Comparison of ENCODE assay signal across 8 mouse cellular contexts in the genomic region with DNA sequence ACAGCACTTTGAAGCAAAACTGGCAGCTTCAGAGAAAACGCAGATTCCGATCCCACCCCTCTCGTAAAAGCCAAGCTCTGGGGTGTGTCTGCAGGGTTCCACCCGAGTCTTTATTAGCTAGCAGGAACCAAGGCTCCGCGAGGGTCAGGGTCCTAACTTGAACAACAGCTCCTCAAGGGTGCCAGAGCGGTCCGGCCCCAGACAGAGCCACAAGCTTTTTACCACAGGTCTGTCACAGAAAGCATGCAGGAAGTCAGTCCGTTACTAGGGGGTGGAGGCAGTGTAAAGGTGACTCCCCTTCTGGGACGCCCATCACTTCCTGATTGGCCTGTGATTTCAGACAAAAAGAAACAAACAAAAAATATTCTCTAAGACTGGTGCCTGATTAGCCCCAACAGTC. TPM values are rescaled to one million over a fixed set of nuclear protein-coding genes. Genes with fewer than 3 reads are reported as not detected.
DNase-seq lines count a peak whose midpoint lies in the region; ATAC-seq and TF ChIP-seq lines count a peak whose summit lies in the region.

No protein-coding gene starts in this region.

- H3K36me3 ChIP-seq in G1E (replicated peaks), result peaks cover 53% of the 10 kb centered on the region
- H3K36me3 ChIP-seq in forebrain, postnatal 0 days (ENCODE audit: insufficient read depth), result no peaks in the 10 kb centered on the region
- no peaks in the 10 kb centered on the region for H3K36me3 ChIP-seq in midbrain, embryonic 11.5 days (ENCODE audit: control insufficient read depth, insufficient read depth, low read length)

- H3K4me1 ChIP-seq in G1E (ENCODE audit: insufficient read depth, low read depth, low read length), result peaks cover 76% of the 10 kb centered on the region
- peaks cover 4% of the 10 kb centered on the region; the same call in 1 of the 2 replicates for H3K4me1 ChIP-seq in forebrain, postnatal 0 days (ENCODE audit: insufficient read depth)
- peaks cover 17% of the 10 kb centered on the region for H3K4me1 ChIP-seq in midbrain, embryonic 11.5 days (ENCODE audit: control insufficient read depth, insufficient read depth, low read length)

- H3K9me3 ChIP-seq in G1E (replicated peaks), result peaks cover 14% of the 10 kb centered on the region
- H3K9me3 ChIP-seq in forebrain, postnatal 0 days (ENCODE audit: low read length), result no peaks in the 10 kb centered on the region
- no peaks in the 10 kb centered on the region; the same call in 1 of the 2 replicates for H3K9me3 ChIP-seq in midbrain, embryonic 11.5 days (ENCODE audit: control insufficient read depth, low read length)

- ATAC-seq in G1E (ENCODE audit: extremely low read depth, insufficient number of reproducible peaks, low FRiP score, poor library complexity, severe bottlenecking), result peak; percentile 50; the same call in 1 of the 2 replicates
- ATAC-seq in forebrain, postnatal 0 days, result no peak
- no peak for ATAC-seq in midbrain, embryonic 11.5 days (ENCODE audit: low FRiP score)
- no peak for ATAC-seq in cerebellum, adult (ENCODE audit: insufficient number of reproducible peaks, low FRiP score, low TSS enrichment)

- no peak for TF ChIP-seq CTCF in G1E (IDR thresholded peaks at IDR 0.05; ENCODE audit: low read depth, low read length)
- TF ChIP-seq CTCF in forebrain, postnatal 0 days (IDR thresholded peaks at IDR 0.05; ENCODE audit: low read depth), result no peak

- H3K9ac ChIP-seq in forebrain, postnatal 0 days, result no peak overlapping the region
- no peak overlapping the region; the same call in 1 of the 2 replicates for H3K9ac ChIP-seq in midbrain, embryonic 11.5 days (ENCODE audit: low read length)

- H3K4me2 ChIP-seq in forebrain, postnatal 0 days (ENCODE audit: low read depth), result peak overlapping the region; percentile 63; the same call in 1 of the 2 replicates
- H3K4me2 ChIP-seq in midbrain, embryonic 11.5 days, result peak overlapping the region; percentile 74

- no peak overlapping the region for H3K27ac ChIP-seq in forebrain, postnatal 0 days (ENCODE audit: low read depth, low read length)
- no peak overlapping the region for H3K27ac ChIP-seq in midbrain, embryonic 11.5 days (ENCODE audit: low read depth, low read length)

- peaks cover 8% of the 10 kb centered on the region; the same call in 1 of the 2 replicates for H3K27me3 ChIP-seq in G1E (ENCODE audit: insufficient read depth, low read length)
- H3K27me3 ChIP-seq in forebrain, postnatal 0 days (ENCODE audit: insufficient read depth, low read length), result peaks cover 61% of the 10 kb centered on the region
- H3K27me3 ChIP-seq in midbrain, embryonic 11.5 days (ENCODE audit: control insufficient read depth, insufficient read depth, low read length), result peaks cover 86% of the 10 kb centered on the region

- WGBS in forebrain, postnatal 0 days, result 16% methylated on average over 10 of the region's 10 CpGs
- 12% methylated on average over 10 of the region's 10 CpGs for WGBS in midbrain, embryonic 11.5 days

- intact Hi-C loops in left cerebral cortex, postnatal 14 days (cut with DNase I), result no loop called here

- peak overlapping the region; percentile 93 for H3K4me3 ChIP-seq in G1E (ENCODE audit: low read depth, low read length)
- H3K4me3 ChIP-seq in forebrain, postnatal 0 days (ENCODE audit: low read depth, low read length), result peak overlapping the region; percentile 61; the same call in 1 of the 2 replicates
- H3K4me3 ChIP-seq in midbrain, embryonic 11.5 days (ENCODE audit: low read depth, low read length), result peak overlapping the region; percentile 60; the same call in 1 of the 2 replicates

- DNase-seq in B cell, adult 2 months, result peak; percentile 69 to 76
- DNase-seq in G1E (ENCODE audit: low spot score), result peak; percentile 74
- no peak for DNase-seq in forebrain, postnatal 0 days
- peak; percentile 42 for DNase-seq in kidney, postnatal 14 days
- peak; percentile 90 for DNase-seq in midbrain, embryonic 11.5 days (ENCODE audit: low spot score, missing footprints)
- DNase-seq in yolk sac, embryonic 10.5 days (ENCODE audit: low spot score), result peak; percentile 36
- DNase-seq in left cerebral cortex, postnatal 14 days (ENCODE audit: low spot score in 2 of 2), result no peak

RNA-seq across cellular contexts. Expression of a gene that starts 0.7 kb away (rescaled TPM):
- total RNA-seq in G1E (2014; fragmentation: Nextera tagmentation), result 6.8 and 8.0 TPM in 2 replicates
- total RNA-seq in G1E (2017), result 6.0 and 6.9 TPM in 2 replicates
- polyA plus RNA-seq in G1E (2012), result 8.9 and 9.6 TPM in 2 replicates
- 0.38 and 1.4 TPM in 2 replicates for total RNA-seq in forebrain, postnatal 0 days (2014; rRNA removed)
- 0.85 and 1.1 TPM in 2 replicates for polyA plus RNA-seq in forebrain, postnatal 0 days (2015; fragmentation: Nextera tagmentation; extraction: Ambion mirVana)
- polyA plus RNA-seq in midbrain, embryonic 11.5 days (2014; fragmentation: Nextera tagmentation; extraction: Ambion mirVana), result 0.84 and 1.5 TPM in 2 replicates
- total RNA-seq in left cerebral cortex, postnatal 14 days (2021), result under 1 TPM; 0.80 to 0.83 TPM

RNA-seq across cellular contexts. Expression of a gene that starts 0.7 kb away (rescaled TPM):
- total RNA-seq in G1E (2014; fragmentation: Nextera tagmentation) (12.5 and 14.2 TPM in 2 replicates), G1E (2017) (20.8 and 23.4 TPM in 2 replicates)
- 27.9 and 30.0 TPM in 2 replicates for polyA plus RNA-seq in G1E (2012)
- 14.7 and 23.9 TPM in 2 replicates for total RNA-seq in forebrain, postnatal 0 days (2014; rRNA removed)
- 14.0 and 20.9 TPM in 2 replicates for polyA plus RNA-seq in forebrain, postnatal 0 days (2015; fragmentation: Nextera tagmentation; extraction: Ambion mirVana)
- 11.3 and 15.0 TPM in 2 replicates for polyA plus RNA-seq in midbrain, embryonic 11.5 days (2014; fragmentation: Nextera tagmentation; extraction: Ambion mirVana)
- total RNA-seq in left cerebral cortex, postnatal 14 days (2021), result 1 to 10 TPM; 6.7 to 7.9 TPM

RNA-seq across cellular contexts. Expression of a gene that starts 4.5 kb away (rescaled TPM):
- total RNA-seq in G1E (2014; fragmentation: Nextera tagmentation) (0.49 and 0.68 TPM in 2 replicates), G1E (2017) (0.70 and 0.93 TPM in 2 replicates)
- polyA plus RNA-seq in G1E (2012), result 0.33 and 0.39 TPM in 2 replicates
- total RNA-seq in forebrain, postnatal 0 days (2014; rRNA removed), result 0.15 and 0.90 TPM in 2 replicates
- 0.30 and 0.44 TPM in 2 replicates for polyA plus RNA-seq in forebrain, postnatal 0 days (2015; fragmentation: Nextera tagmentation; extraction: Ambion mirVana)
- polyA plus RNA-seq in midbrain, embryonic 11.5 days (2014; fragmentation: Nextera tagmentation; extraction: Ambion mirVana), result not detected in 2 replicates
- 1 to 10 TPM; 1.5 to 2.3 TPM for total RNA-seq in left cerebral cortex, postnatal 14 days (2021)

RNA-seq across cellular contexts. Expression of a gene that starts 10.2 kb away (rescaled TPM):
- total RNA-seq in G1E (2014; fragmentation: Nextera tagmentation) (4.8 and 5.9 TPM in 2 replicates), G1E (2017) (6.2 and 7.4 TPM in 2 replicates)
- 4.4 and 7.0 TPM in 2 replicates for polyA plus RNA-seq in G1E (2012)
- 8.4 and 11.4 TPM in 2 replicates for total RNA-seq in forebrain, postnatal 0 days (2014; rRNA removed)
- 6.6 and 6.8 TPM in 2 replicates for polyA plus RNA-seq in forebrain, postnatal 0 days (2015; fragmentation: Nextera tagmentation; extraction: Ambion mirVana)
- 5.6 and 6.1 TPM in 2 replicates for polyA plus RNA-seq in midbrain, embryonic 11.5 days (2014; fragmentation: Nextera tagmentation; extraction: Ambion mirVana)
- 1 to 10 TPM; 2.6 to 4.8 TPM for total RNA-seq in left cerebral cortex, postnatal 14 days (2021)

RNA-seq across cellular contexts. Expression of a gene that starts 10.8 kb away (rescaled TPM):
- total RNA-seq in G1E (2014; fragmentation: Nextera tagmentation), result 0.39 and 0.60 TPM in 2 replicates
- 0.41 and 0.49 TPM in 2 replicates for total RNA-seq in G1E (2017)
- 0.60 and 0.77 TPM in 2 replicates for polyA plus RNA-seq in G1E (2012)
- 1.5 and 1.7 TPM in 2 replicates for total RNA-seq in forebrain, postnatal 0 days (2014; rRNA removed)
- 3.0 and 4.3 TPM in 2 replicates for polyA plus RNA-seq in forebrain, postnatal 0 days (2015; fragmentation: Nextera tagmentation; extraction: Ambion mirVana)
- 2.0 and 3.2 TPM in 2 replicates for polyA plus RNA-seq in midbrain, embryonic 11.5 days (2014; fragmentation: Nextera tagmentation; extraction: Ambion mirVana)
- 1 to 10 TPM; 4.5 to 5.1 TPM for total RNA-seq in left cerebral cortex, postnatal 14 days (2021)

Comparison
In these comparisons a context has a peak if more than half of its experiments do, and no peak if none do; other contexts are left out.
1. DNase-seq: peak in B cell, adult 2 months (2 of 2), G1E (single experiment), kidney, postnatal 14 days (single experiment), midbrain, embryonic 11.5 days (single experiment) and yolk sac, embryonic 10.5 days (single experiment); none in forebrain, postnatal 0 days (single experiment) and left cerebral cortex, postnatal 14 days (0 of 2).
2. Peak in every context shown above with its lines, with median percentiles within 50 percentile points of each other: H3K4me3 ChIP-seq.